Mouse (Mus musculus): ENCODE measurements around the gene Wdtc1.

GRCm38 (mm10) chr4:133269596-133269995, 83.7 kb downstream of the Wdtc1 start:
- no peak for TF ChIP-seq CTCF (IDR thresholded peaks at IDR 0.05; ENCODE audit: borderline replicate concordance, extremely low read depth, insufficient read depth, insufficient read length)
- TF ChIP-seq POLR2A (IDR thresholded peaks at IDR 0.05; ENCODE audit: borderline replicate concordance, extremely low read depth, insufficient read depth, insufficient read length, poor library complexity, severe bottlenecking), result no peak

All from brain, embryonic 14.5 days (tissue).